Mouse (Mus musculus): ENCODE data around the gene Gm26741.

The Gm26741 gene

DNA sequence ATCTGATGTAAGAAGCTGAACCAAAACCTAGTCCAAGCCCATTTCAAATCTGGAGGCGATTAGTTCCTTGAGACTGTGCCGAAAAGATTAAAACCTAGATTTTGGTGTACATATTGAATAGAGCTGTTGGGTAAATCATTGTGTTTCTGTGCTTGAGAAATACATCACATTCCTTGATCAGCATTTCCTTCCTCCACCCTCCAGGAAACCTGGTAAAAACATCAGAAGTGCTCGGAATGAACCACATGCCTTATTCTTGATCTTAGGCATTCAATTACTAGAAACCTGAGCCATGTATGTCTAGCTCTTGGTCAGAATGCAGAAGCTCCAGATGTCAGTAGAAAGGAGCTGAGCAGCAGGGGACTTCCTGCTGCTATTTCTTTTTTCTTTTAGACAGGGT, 30.9 kb downstream of the Gm26741 start:
- DNase-seq (ENCODE audit: low spot score in 2 of 2), result no peak

DNA sequence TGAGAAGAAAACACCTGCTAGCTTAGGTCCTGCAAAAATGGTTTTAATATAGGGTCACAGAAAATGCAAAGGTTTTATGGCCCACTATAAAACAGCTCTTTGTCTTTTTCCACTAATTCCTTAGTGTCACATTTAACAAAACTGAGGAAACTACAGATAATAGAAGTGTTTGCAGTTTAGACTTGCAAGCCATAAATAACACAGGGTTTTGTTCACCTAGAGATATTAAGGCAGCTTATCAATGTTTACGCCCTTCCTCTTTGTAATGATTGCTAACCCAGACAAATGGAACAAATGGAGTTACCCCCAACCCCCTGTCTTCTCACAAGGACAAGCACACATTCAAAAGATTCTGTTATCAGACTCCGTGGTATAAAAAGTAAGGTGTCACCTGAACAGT, 32.6 kb downstream of the Gm26741 start:
- no peak for DNase-seq (ENCODE audit: low spot score in 2 of 2)

DNA sequence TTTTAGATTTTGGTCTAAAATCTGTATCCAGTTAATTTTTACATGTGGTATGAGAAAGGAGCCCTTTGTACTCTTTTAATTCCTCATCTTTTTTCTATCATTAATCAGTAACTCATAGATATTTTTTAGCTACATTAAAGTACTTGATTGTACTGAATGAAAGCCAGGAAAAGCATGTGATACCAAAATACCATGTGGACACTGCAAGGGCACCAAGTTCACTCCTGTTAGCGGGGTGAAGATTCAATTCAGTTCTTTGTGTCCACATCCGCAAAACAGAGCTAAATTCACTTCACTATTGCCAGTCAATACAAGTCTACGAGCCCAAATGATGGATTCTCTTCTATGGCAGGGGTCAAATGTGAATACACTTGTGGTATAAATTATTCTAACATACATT, 38.1 kb downstream of the Gm26741 start:
- no peak for DNase-seq (ENCODE audit: low spot score in 2 of 2)

DNA sequence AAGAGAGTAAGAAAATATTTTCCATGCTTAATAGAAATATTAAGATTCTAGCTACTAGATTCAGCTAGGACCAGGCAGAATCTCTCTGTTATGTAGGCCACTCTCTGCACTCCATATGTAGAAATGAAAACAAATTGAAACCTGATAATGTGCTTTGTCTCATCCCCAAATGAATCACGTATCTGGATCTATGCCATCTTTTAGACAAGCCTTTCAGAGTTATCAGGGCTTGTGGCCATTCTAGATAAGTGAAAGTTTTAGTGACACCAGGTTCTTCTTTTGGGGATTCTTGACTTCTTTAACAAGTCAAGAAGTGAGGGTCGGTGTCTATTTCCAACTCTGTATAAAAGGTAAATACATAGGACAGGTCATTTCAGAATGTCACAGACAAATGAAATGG, 40.1 kb downstream of the Gm26741 start:
- no peak for DNase-seq (ENCODE audit: low spot score in 2 of 2)

DNA sequence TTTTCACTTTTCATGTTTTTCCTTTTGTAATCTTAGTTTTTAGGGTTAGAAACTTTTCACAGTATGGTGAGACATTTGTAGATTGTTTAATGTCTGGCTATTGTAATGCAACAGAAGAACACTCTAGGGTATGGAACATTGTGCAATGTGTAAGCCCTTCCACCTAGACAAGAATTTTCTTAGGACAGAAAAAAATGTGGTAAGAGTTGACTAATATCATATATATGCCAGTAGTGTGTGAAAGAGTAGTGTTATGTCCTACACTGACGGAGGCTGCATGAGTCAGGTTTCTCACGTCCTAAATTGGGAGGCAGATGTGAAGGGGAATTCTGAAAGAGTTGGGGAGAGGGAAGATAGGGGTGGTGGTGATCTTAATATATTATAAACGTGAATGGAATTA, 41.2 kb downstream of the Gm26741 start:
- no peak for DNase-seq (ENCODE audit: low spot score in 2 of 2)

DNA sequence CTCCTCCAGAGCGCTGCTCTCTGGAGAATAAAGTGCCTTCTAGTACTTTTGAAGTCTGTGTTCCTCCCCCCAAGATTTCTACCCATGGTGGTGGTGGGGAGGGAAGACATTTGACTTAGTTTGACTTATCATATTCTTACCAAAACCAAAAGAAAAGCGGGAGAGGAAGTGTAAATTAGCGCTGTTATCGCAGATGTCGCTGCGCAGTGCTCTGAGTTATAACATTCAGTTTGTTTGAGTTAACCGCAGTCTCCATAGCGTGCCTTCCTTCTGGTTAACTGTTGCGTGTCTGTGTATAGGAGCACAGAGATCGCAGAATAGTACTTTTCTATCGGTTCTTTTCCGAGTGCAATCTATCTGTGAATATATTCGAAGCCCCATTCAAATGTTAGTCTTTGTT, 46.6 kb downstream of the Gm26741 start:
- no peak for DNase-seq (ENCODE audit: low spot score in 2 of 2)

DNA sequence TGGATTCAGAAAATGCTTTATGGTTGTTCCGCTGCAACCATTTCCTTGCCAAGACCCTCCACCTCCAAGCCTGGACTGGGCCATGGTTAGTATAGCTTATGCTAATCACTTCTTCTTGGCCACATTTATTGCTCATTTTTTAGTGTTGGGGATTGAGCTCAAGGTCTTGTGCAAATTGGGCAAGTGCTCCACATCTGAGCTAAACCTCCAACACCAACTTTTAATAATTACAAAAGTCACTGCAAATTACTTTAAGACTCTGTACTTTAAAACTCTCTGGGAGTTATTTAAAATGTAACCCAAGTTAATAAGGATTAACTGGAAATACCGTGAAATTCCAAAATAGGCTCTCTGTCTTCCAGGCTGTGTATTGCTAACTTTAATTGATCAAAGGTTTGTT, 49.0 kb downstream of the Gm26741 start:
- DNase-seq (ENCODE audit: low spot score in 2 of 2), result no peak
